Mouse (Mus musculus): ENCODE data around the gene Dmkn.

DNA sequence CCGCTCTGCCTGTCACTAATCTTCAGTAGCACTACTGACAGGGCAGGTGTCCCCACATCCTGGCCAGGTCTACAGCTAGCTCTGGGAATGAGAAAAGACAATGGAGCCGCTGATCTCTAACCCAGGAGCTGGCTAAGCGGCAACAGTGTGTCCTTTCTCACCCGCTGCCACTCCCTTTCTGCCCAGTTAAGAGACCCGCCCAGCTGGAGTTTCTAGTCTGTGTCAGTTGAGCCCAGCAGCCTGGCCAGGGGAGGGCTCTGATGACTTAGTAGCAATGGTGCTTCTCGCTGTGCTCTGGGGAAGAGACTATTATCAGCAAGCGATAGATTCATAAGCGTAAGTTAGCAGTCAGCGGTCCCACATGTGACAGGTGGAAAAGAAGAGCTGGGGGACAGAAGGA, 5.7 kb downstream of the Dmkn start:
- no peak for TF ChIP-seq GATA1 (IDR thresholded peaks at IDR 0.05; ENCODE audit: low read length)
- TF ChIP-seq TAL1 (IDR thresholded peaks at IDR 0.05; ENCODE audit: low read length): no peak
